Mouse (Mus musculus) liver, postnatal 0 days (tissue): ENCODE data around the gene Xpo6.

Source experiments
- CTCF ChIP-seq: sonication (generic); IDR thresholded peaks from 2 replicates; pipeline ENCODE4 v1.5.1; 2016; ENCODE audit warnings: antibody characterized with exemption, low read depth
- EP300 ChIP-seq: IDR thresholded peaks from 2 replicates; pipeline ENCODE4 v1.6.1; 2016; ENCODE audit warnings: antibody characterized with exemption, low read depth, mild to moderate bottlenecking

GRCm38 (mm10) chr7:126051910-126052309 is 148.4 kb downstream of the Xpo6 start:
- no peak for TF ChIP-seq CTCF
- no peak for TF ChIP-seq EP300
